Mouse (Mus musculus) limb, embryonic 13.5 days (tissue): ENCODE data around the gene Htra2. TPM values are rescaled to one million over a fixed set of nuclear protein-coding genes. Genes with fewer than 3 reads are reported as not detected.

Experiments used
- ATAC-seq: fragments of 200-750 bp; cut with Nextera tagmentation; 2 replicates; pipeline ENCODE4 v1.8.0; 2017; ENCODE audit warnings: low read depth, moderate number of reproducible peaks, moderate TSS enrichment; ENCODE audit not compliant: low FRiP score
- H3K27ac ChIP-seq: fragments of 300-500 bp; sonication (generic); 2 replicates; pipeline ENCODE4 v1.5.1; 2015; ENCODE audit warnings: inconsistent platforms, mild to moderate bottlenecking, moderate library complexity
- H3K27me3 ChIP-seq: fragments of 300-500 bp; sonication (generic); 2 replicates; pipeline ENCODE4 v1.6.1; 2015; ENCODE audit warnings: mild to moderate bottlenecking, inconsistent platforms
- H3K36me3 ChIP-seq: fragments of 300-500 bp; sonication (generic); 2 replicates; pipeline ENCODE4 v1.6.1; 2015; ENCODE audit warnings: inconsistent platforms, mild to moderate bottlenecking, moderate library complexity
- H3K4me1 ChIP-seq: fragments of 300-500 bp; sonication (generic); 2 replicates; pipeline ENCODE4 v1.6.1; 2015; ENCODE audit warnings: inconsistent platforms
- H3K4me2 ChIP-seq: fragments of 300-500 bp; sonication (generic); replicated peaks from 2 replicates; pipeline ENCODE4 v1.6.1; 2015; ENCODE audit warnings: inconsistent platforms, mild to moderate bottlenecking, moderate library complexity
- H3K4me3 ChIP-seq: fragments of 300-500 bp; sonication (generic); 2 replicates; pipeline ENCODE4 v1.5.1; 2015; ENCODE audit warnings: moderate library complexity, mild to moderate bottlenecking, inconsistent platforms
- H3K9ac ChIP-seq: fragments of 300-500 bp; sonication (generic); 2 replicates; pipeline ENCODE4 v1.6.1; 2015; ENCODE audit warnings: mild to moderate bottlenecking, inconsistent platforms
- H3K9me3 ChIP-seq: fragments of 300-500 bp; sonication (generic); 2 replicates; pipeline ENCODE4 v1.6.1; 2016; ENCODE audit warnings: inconsistent platforms
- WGBS: fragments of 180-500 bp; shearing (Covaris S2); methylation state at CpG from one replicate; pipeline ENCODE4 v1.1.7; 2015; 5-methylcytosine and 5-hydroxymethylcytosine counted together
- polyA plus RNA-seq: library from polyadenylated mRNA; unstranded; fragments of >200 nt; fragmentation: Nextera tagmentation; extraction: Ambion mirVana; gene quantifications from 2 replicates; pipeline ENCODE4 v1.2.1, GENCODE M21; 2015

The Htra2 gene
- 78.4 and 82.4 TPM in 2 replicates for polyA plus RNA-seq

GRCm38 (mm10) chr6:83054871-83055431 is at the start of gene Htra2:
Htra2 (minus strand) TSS chr6:83055273.
- ATAC-seq = no peak; the same call in 1 of the 2 replicates

GRCm38 (mm10) chr6:83104158-83104557 is 49.1 kb upstream of the Htra2 start:
- no peak overlapping the region for H3K9ac ChIP-seq

More at GRCm38 (mm10) chr6:83054871-83055431, at the start of gene Htra2:
- Histone ChIP-seq H3K4me3 (peak within 1 kb of the TSS; percentile 96), H3K4me1 (peaks cover 30% of the 10 kb centered on the region), H3K9me3 (no peaks in the 10 kb centered on the region), H3K27ac (peak within 1 kb of the TSS; percentile 93), H3K9ac (peak within 1 kb of the TSS; percentile 95), H3K4me2 (peak within 1 kb of the TSS; percentile 77), H3K36me3 (peaks cover 48% of the 10 kb centered on the region), H3K27me3 (peaks cover 16% of the 10 kb centered on the region)
- WGBS = under 1% methylated on average over 48 of the region's 50 CpGs

GRCm38 (mm10) chr6:83103130-83103650 is 48.1 kb upstream of the Htra2 start:
- Histone ChIP-seq H3K36me3 (peaks cover 6% of the 10 kb centered on the region; the same call in 1 of the 2 replicates), H3K9me3 (no peaks in the 10 kb centered on the region), H3K9ac (peak overlapping the region; percentile 86; the same call in 1 of the 2 replicates), H3K4me2 (peak overlapping the region; percentile 99), H3K27me3 (peaks cover 2% of the 10 kb centered on the region; the same call in 1 of the 2 replicates), H3K4me3 (peak overlapping the region; percentile 77), H3K27ac (no peak overlapping the region), H3K4me1 (peaks cover 23% of the 10 kb centered on the region)
- ATAC-seq = no peak
- 41% methylated on average over 11 of the region's 11 CpGs for WGBS

More at GRCm38 (mm10) chr6:83104158-83104557, 49.1 kb upstream of the Htra2 start:
- Histone ChIP-seq H3K4me1 (peaks cover 28% of the 10 kb centered on the region), H3K9me3 (no peaks in the 10 kb centered on the region), H3K4me2 (no peak overlapping the region), H3K36me3 (peaks cover 6% of the 10 kb centered on the region; the same call in 1 of the 2 replicates), H3K27ac (no peak overlapping the region), H3K4me3 (no peak overlapping the region), H3K27me3 (peaks cover 2% of the 10 kb centered on the region; the same call in 1 of the 2 replicates)
- no peak for ATAC-seq
- WGBS = 71% methylated on average over 4 of the region's 4 CpGs

- no peaks in the 10 kb centered on the region for H3K9me3 ChIP-seq
- peaks cover 15% of the 10 kb centered on the region for H3K4me1 ChIP-seq
- under 1% methylated on average over 74 of the region's 74 CpGs for WGBS
- 0 out of 2 replicates have a peak, but pooled peaks cover 3% of the 10 kb centered on the region for H3K36me3 ChIP-seq
- H3K9ac ChIP-seq = peak overlapping the region; percentile 86
- H3K27me3 ChIP-seq = peaks cover 2% of the 10 kb centered on the region; the same call in 1 of the 2 replicates
- peak overlapping the region; percentile 77 for H3K4me3 ChIP-seq
- H3K4me2 ChIP-seq = peak overlapping the region; percentile 99
- ATAC-seq = peak; percentile 73
- peak overlapping the region; percentile 83 for H3K27ac ChIP-seq
Measured at GRCm38 (mm10) chr6:83101688-83102556, 46.8 kb upstream of the Htra2 start.

- peak; percentile 89 for ATAC-seq
- peak within 1 kb of the TSS; percentile 77 for H3K4me3 ChIP-seq
- H3K27ac ChIP-seq = peak within 1 kb of the TSS; percentile 83
- H3K36me3 ChIP-seq = 0 out of 2 replicates have a peak, but pooled peaks cover 3% of the 10 kb centered on the region
- H3K4me1 ChIP-seq = peaks cover 15% of the 10 kb centered on the region
- under 1% methylated on average over 25 of the region's 25 CpGs for WGBS
- H3K27me3 ChIP-seq = peaks cover 2% of the 10 kb centered on the region; the same call in 1 of the 2 replicates
- H3K9ac ChIP-seq = peak within 1 kb of the TSS; percentile 86
- no peaks in the 10 kb centered on the region for H3K9me3 ChIP-seq
- peak within 1 kb of the TSS; percentile 99 for H3K4me2 ChIP-seq
Measured at GRCm38 (mm10) chr6:83101316-83101687, 46.2 kb upstream of the Htra2 start, which contains the start of the genes Ccdc142 and Gm42688. Ccdc142 (plus strand) TSS chr6:83101601. Gm42688 (plus strand) TSS chr6:83101617.

GRCm38 (mm10) chr6:83098411-83098810 is 43.3 kb upstream of the Htra2 start:
- no peak overlapping the region for H3K27ac ChIP-seq
- 53% methylated on average over 2 of the region's 2 CpGs for WGBS

GRCm38 (mm10) chr6:83095968-83096367 is 40.9 kb upstream of the Htra2 start:
- Histone ChIP-seq H3K4me1 (no peaks in the 10 kb centered on the region; the same call in 1 of the 2 replicates), H3K9me3 (0 out of 2 replicates have a peak, but pooled peaks cover 3% of the 10 kb centered on the region), H3K36me3 (no peaks in the 10 kb centered on the region), H3K27ac (no peak overlapping the region), H3K4me2 (no peak overlapping the region), H3K27me3 (peaks cover 15% of the 10 kb centered on the region), H3K4me3 (no peak overlapping the region), H3K9ac (no peak overlapping the region)
- ATAC-seq = no peak
- 53% methylated on average over 6 of the region's 6 CpGs for WGBS

More at GRCm38 (mm10) chr6:83098411-83098810, 43.3 kb upstream of the Htra2 start:
- H3K4me1 ChIP-seq = peaks cover 13% of the 10 kb centered on the region
- no peak overlapping the region for H3K4me2 ChIP-seq
- no peaks in the 10 kb centered on the region for H3K36me3 ChIP-seq
- no peak for ATAC-seq
- H3K4me3 ChIP-seq = no peak overlapping the region
- H3K9ac ChIP-seq = no peak overlapping the region
- H3K27me3 ChIP-seq = peaks cover 2% of the 10 kb centered on the region; the same call in 1 of the 2 replicates
- 0 out of 2 replicates have a peak, but pooled peaks cover 3% of the 10 kb centered on the region for H3K9me3 ChIP-seq

GRCm38 (mm10) chr6:83092416-83093127 is 37.5 kb upstream of the Htra2 start:
- Histone ChIP-seq H3K27me3 (peaks cover 46% of the 10 kb centered on the region), H3K27ac (no peak overlapping the region), H3K4me3 (no peak overlapping the region), H3K4me1 (peaks cover 8% of the 10 kb centered on the region), H3K4me2 (no peak overlapping the region), H3K9ac (no peak overlapping the region), H3K9me3 (0 out of 2 replicates have a peak, but pooled peaks cover 3% of the 10 kb centered on the region), H3K36me3 (no peaks in the 10 kb centered on the region)
- 38% methylated on average over 6 of the region's 6 CpGs for WGBS
- no peak for ATAC-seq

- Histone ChIP-seq H3K4me2 (peak overlapping the region; percentile 52), H3K27me3 (peaks cover 92% of the 10 kb centered on the region), H3K4me3 (peak overlapping the region; percentile 23; the same call in 1 of the 2 replicates), H3K9me3 (no peaks in the 10 kb centered on the region), H3K27ac (no peak overlapping the region), H3K9ac (peak overlapping the region; percentile 13), H3K36me3 (no peaks in the 10 kb centered on the region), H3K4me1 (peaks cover 43% of the 10 kb centered on the region)
- 9% methylated on average over 9 of the region's 9 CpGs for WGBS
- no peak for ATAC-seq
Measured at GRCm38 (mm10) chr6:83087926-83088260, 32.8 kb upstream of the Htra2 start.

- peaks cover 4% of the 10 kb centered on the region for H3K36me3 ChIP-seq
- 2% methylated on average over 47 of the region's 47 CpGs for WGBS
- peaks cover 93% of the 10 kb centered on the region for H3K27me3 ChIP-seq
- H3K4me3 ChIP-seq = peak overlapping the region; percentile 23
- H3K9me3 ChIP-seq = no peaks in the 10 kb centered on the region
- peak overlapping the region; percentile 13 for H3K9ac ChIP-seq
- peaks cover 43% of the 10 kb centered on the region for H3K4me1 ChIP-seq
- ATAC-seq = no peak
- H3K4me2 ChIP-seq = peak overlapping the region; percentile 52
- no peak overlapping the region for H3K27ac ChIP-seq
Measured at GRCm38 (mm10) chr6:83087205-83087925, 32.3 kb upstream of the Htra2 start.
